Mouse (Mus musculus) G1E (cell line): ENCODE data around the gene Ephb1.

Experiments
- GATA1 ChIP-seq: IDR thresholded peaks from 2 replicates; pipeline ENCODE4 v1.6.1; 2012; ENCODE audit warnings: borderline replicate concordance, low read length, inconsistent platforms, mixed read lengths
- POLR2AphosphoS5 ChIP-seq: IDR thresholded peaks from 2 replicates; pipeline ENCODE4 v1.6.1; 2012; ENCODE audit warnings: low read depth, low read length, inconsistent platforms; ENCODE audit not compliant: insufficient replicate concordance

DNA sequence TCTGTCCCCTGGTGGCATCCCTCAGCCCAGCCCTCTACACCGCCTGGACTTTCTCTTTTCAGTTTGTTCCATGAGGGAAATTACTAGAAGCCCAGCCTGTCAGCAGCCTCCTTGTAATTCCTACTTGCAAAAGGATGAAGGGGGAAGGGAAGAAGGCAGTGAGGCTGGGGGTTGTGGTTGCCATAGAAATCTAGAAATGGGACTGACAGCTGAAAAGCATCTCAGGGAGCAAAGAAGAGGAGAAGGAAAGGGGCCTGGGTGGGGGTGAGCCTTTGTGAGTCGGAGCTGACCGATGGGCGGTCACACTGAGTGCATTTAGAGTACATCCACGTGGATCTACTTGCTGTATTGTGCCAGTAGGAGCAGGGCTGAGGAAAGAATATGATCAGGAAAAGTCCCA, 445.6 kb downstream of the Ephb1 start:
- TF ChIP-seq GATA1 (no peak), POLR2AphosphoS5 (no peak)
